Mouse (Mus musculus): ENCODE results near the gene Tbcb. TPM values are rescaled to one million over a fixed set of nuclear protein-coding genes. Genes with fewer than 3 reads are reported as not detected.

The Tbcb gene
- polyA plus RNA-seq, 1 experiment from 2014 or later: 245 TPM

Other genes with a start within 250 kb of the Tbcb start
- gene Zfp568, start 248.3 kb downstream of the Tbcb start, polyA plus RNA-seq (2014; fragmentation: Nextera tagmentation; extraction: Ambion mirVana): 19.5 and 20.0 TPM in 2 replicates
- 4.6 and 5.8 TPM in 2 replicates for gene Zfp14, start 180.9 kb downstream of the Tbcb start, polyA plus RNA-seq (2014; fragmentation: Nextera tagmentation; extraction: Ambion mirVana)
- 3.4 and 4.2 TPM in 2 replicates for gene Zfp82, start 159.4 kb downstream of the Tbcb start, polyA plus RNA-seq (2014; fragmentation: Nextera tagmentation; extraction: Ambion mirVana)
- gene Gm26920, start 141.9 kb downstream of the Tbcb start, polyA plus RNA-seq (2014; fragmentation: Nextera tagmentation; extraction: Ambion mirVana): 3.6 and 4.8 TPM in 2 replicates
- 17.5 and 18.4 TPM in 2 replicates for gene Zfp566, start 141.7 kb downstream of the Tbcb start, polyA plus RNA-seq (2014; fragmentation: Nextera tagmentation; extraction: Ambion mirVana)
- 152 and 161 TPM in 2 replicates for gene Zfp260, start 137.5 kb downstream of the Tbcb start, polyA plus RNA-seq (2014; fragmentation: Nextera tagmentation; extraction: Ambion mirVana)
- gene Zfp382, start 110.3 kb downstream of the Tbcb start, polyA plus RNA-seq (2014; fragmentation: Nextera tagmentation; extraction: Ambion mirVana): 5.9 and 6.2 TPM in 2 replicates
- 19.8 and 23.0 TPM in 2 replicates for gene Zfp146, start 62.5 kb downstream of the Tbcb start, polyA plus RNA-seq (2014; fragmentation: Nextera tagmentation; extraction: Ambion mirVana)
- gene Cox7a1, start 48.1 kb downstream of the Tbcb start, polyA plus RNA-seq (2014; fragmentation: Nextera tagmentation; extraction: Ambion mirVana): 2.4 and 3.0 TPM in 2 replicates
- gene Capns1, start 33.5 kb downstream of the Tbcb start, polyA plus RNA-seq (2014; fragmentation: Nextera tagmentation; extraction: Ambion mirVana): 56.8 and 56.9 TPM in 2 replicates
- 166 and 177 TPM in 2 replicates for gene Polr2i, start 324 bp downstream of the Tbcb start, polyA plus RNA-seq (2014; fragmentation: Nextera tagmentation; extraction: Ambion mirVana)
- gene Ovol3, start 3.5 kb upstream of the Tbcb start, polyA plus RNA-seq (2014; fragmentation: Nextera tagmentation; extraction: Ambion mirVana): not detected in 2 replicates
- gene Thap8, start 47.8 kb upstream of the Tbcb start, polyA plus RNA-seq (2014; fragmentation: Nextera tagmentation; extraction: Ambion mirVana): 0.28 and 0.31 TPM in 2 replicates
- 5.2 and 9.3 TPM in 2 replicates for gene Wdr62, start 48.1 kb upstream of the Tbcb start, polyA plus RNA-seq (2014; fragmentation: Nextera tagmentation; extraction: Ambion mirVana)
- 52.5 and 70.5 TPM in 2 replicates for gene Clip3, start 59.5 kb upstream of the Tbcb start, polyA plus RNA-seq (2014; fragmentation: Nextera tagmentation; extraction: Ambion mirVana)
- 80.7 and 92.0 TPM in 2 replicates for gene Alkbh6, start 76.4 kb upstream of the Tbcb start, polyA plus RNA-seq (2014; fragmentation: Nextera tagmentation; extraction: Ambion mirVana)
- gene Syne4, start 82.5 kb upstream of the Tbcb start, polyA plus RNA-seq (2014; fragmentation: Nextera tagmentation; extraction: Ambion mirVana): 34.5 and 44.5 TPM in 2 replicates
- 1.4 TPM in 1 of 2 replicates, not detected in the other for gene E130208F15Rik, start 89.5 kb upstream of the Tbcb start, polyA plus RNA-seq (2014; fragmentation: Nextera tagmentation; extraction: Ambion mirVana)
- gene Sdhaf1, start 91.6 kb upstream of the Tbcb start, polyA plus RNA-seq (2014; fragmentation: Nextera tagmentation; extraction: Ambion mirVana): 24.4 and 25.0 TPM in 2 replicates
- 4.5 and 5.1 TPM in 2 replicates for gene Lrfn3, start 130.5 kb upstream of the Tbcb start, polyA plus RNA-seq (2014; fragmentation: Nextera tagmentation; extraction: Ambion mirVana)
- 16.9 and 17.9 TPM in 2 replicates for gene Tyrobp, start 181.5 kb upstream of the Tbcb start, polyA plus RNA-seq (2014; fragmentation: Nextera tagmentation; extraction: Ambion mirVana)
- gene Hcst, start 187.6 kb upstream of the Tbcb start, polyA plus RNA-seq (2014; fragmentation: Nextera tagmentation; extraction: Ambion mirVana): 0.72 TPM in 1 of 2 replicates, not detected in the other
- 1.6 TPM in 2 replicates for gene Nfkbid, start 189.5 kb upstream of the Tbcb start, polyA plus RNA-seq (2014; fragmentation: Nextera tagmentation; extraction: Ambion mirVana)
- 40.2 and 45.4 TPM in 2 replicates for gene Aplp1, start 213.3 kb upstream of the Tbcb start, polyA plus RNA-seq (2014; fragmentation: Nextera tagmentation; extraction: Ambion mirVana)
- 0.45 and 0.84 TPM in 2 replicates for gene Kirrel2, start 225.4 kb upstream of the Tbcb start, polyA plus RNA-seq (2014; fragmentation: Nextera tagmentation; extraction: Ambion mirVana)
- gene Nphs1, start 226.0 kb upstream of the Tbcb start, polyA plus RNA-seq (2014; fragmentation: Nextera tagmentation; extraction: Ambion mirVana): 0.36 TPM in 1 of 2 replicates, not detected in the other